Mouse (Mus musculus): ENCODE measurements around the gene Eif3k. TPM values are rescaled to one million over a fixed set of nuclear protein-coding genes. Genes with fewer than 3 reads are reported as not detected.

Gene Eif3k
- total and polyA plus RNA-seq, 3 experiments: 545 to 671 TPM; not detected in 1

DNA sequence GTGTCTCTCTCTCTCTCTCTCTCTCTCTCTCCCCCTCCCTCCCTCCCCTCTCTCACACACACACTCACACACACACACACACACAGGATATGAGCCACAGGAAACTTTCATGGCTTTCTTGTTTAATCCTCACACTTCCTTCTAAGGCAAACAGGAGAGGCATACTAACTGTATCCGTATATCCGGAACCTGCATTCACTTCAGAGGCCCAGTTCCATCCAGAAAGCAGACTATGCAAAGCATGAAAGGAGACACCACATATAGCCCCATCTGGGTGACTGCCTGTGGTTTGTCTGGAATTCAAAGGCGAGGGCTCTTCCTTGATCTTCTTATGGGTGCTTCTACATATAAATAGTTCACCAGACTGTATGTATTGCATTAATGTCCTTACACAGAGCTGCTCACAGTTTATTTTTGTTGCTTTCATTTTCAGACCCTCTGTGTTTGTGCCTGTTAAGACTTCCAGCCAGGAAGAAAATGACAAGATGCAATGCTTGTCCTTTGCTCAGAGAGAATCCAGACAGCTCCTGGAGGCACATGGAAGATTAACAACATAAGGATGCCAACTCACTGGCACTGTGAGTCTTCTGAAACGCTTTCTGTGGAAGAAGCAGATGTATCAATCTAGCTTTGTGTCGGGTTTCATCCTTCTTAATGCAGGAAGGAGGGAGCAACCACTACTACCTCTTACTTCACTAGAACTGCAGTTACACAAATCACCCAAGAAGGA, 38.0 kb downstream of the Eif3k start:
- no peaks in the 10 kb centered on the region for H3K9me3 ChIP-seq (replicated peaks; ENCODE audit: insufficient read depth, low read length)
- H3K4me3 ChIP-seq (ENCODE audit: control insufficient read depth in 1 of 2, insufficient read depth in 1 of 2, low read depth in 2 of 2, low read length in 2 of 2): no peak overlapping the region
- H3K9ac ChIP-seq (ENCODE audit: control insufficient read depth, low read depth, low read length, poor library complexity, severe bottlenecking): no peak overlapping the region
- DNase-seq (ENCODE audit: low read depth, low spot score): no peak
- TF ChIP-seq CHD2 (IDR thresholded peaks at IDR 0.05; ENCODE audit: low read length): no peak
- no peak for TF ChIP-seq POLR2AphosphoS5 (IDR thresholded peaks at IDR 0.05; ENCODE audit: borderline replicate concordance, low read depth, low read length)
- TF ChIP-seq MAFK (IDR thresholded peaks at IDR 0.05; ENCODE audit: borderline replicate concordance, low read depth, low read length): no peak
- TF ChIP-seq ZC3H11A (IDR thresholded peaks at IDR 0.05; ENCODE audit: low read depth, low read length): no peak
- no peak overlapping the region for H3K27ac ChIP-seq (ENCODE audit: control insufficient read depth, low read depth, low read length)
- H3K36me3 ChIP-seq (ENCODE audit: control insufficient read depth in 1 of 2, insufficient read depth in 2 of 2, low read length in 2 of 2): peaks cover 0 to 5% of the 10 kb centered on the region in 2 experiments; a peak in 3 of 4 replicates
- no peaks in the 10 kb centered on the region for H3K27me3 ChIP-seq (ENCODE audit: control insufficient read depth in 1 of 2, insufficient read depth in 2 of 2, low read length in 2 of 2)
- H3K79me2 ChIP-seq (ENCODE audit: control insufficient read depth, insufficient read depth, low read length, poor library complexity): peaks cover 55% of the 10 kb centered on the region
- H3K4me1 ChIP-seq (ENCODE audit: control insufficient read depth in 1 of 2, insufficient read depth in 2 of 2, low read length in 2 of 2): no peaks in the 10 kb centered on the region; a peak in 1 of 4 replicates

DNA sequence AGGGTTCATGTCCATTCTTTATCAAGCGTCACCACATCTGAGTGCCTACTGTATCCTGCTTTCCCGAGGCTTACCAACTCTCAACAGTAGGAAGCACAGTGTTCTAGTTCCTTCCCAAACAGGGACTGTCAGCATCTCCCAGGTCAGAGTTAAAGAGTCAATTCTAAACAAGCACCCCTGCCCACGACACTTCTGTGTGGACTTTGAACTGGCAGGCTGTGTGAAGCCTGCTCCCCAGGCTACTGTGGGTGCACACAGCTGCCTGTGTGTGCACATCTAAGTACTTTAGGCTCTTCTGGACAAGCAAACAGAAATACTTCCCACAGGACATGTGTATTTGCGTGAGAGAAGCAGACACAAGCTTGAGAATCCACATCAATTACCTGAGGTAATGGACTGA, 40.1 kb downstream of the Eif3k start:
- Histone ChIP-seq H3K9me3 (replicated peaks; ENCODE audit: insufficient read depth, low read length) (no peaks in the 10 kb centered on the region), H3K4me3 (ENCODE audit: control insufficient read depth in 1 of 2, insufficient read depth in 1 of 2, low read depth in 2 of 2, low read length in 2 of 2) (no peak overlapping the region), H3K79me2 (ENCODE audit: control insufficient read depth, insufficient read depth, low read length, poor library complexity) (peaks cover 49% of the 10 kb centered on the region), H3K9ac (ENCODE audit: control insufficient read depth, low read depth, low read length, poor library complexity, severe bottlenecking) (no peak overlapping the region), H3K36me3 (ENCODE audit: control insufficient read depth in 1 of 2, insufficient read depth in 2 of 2, low read length in 2 of 2) (peaks cover 0 to 3% of the 10 kb centered on the region in 2 experiments; a peak in 2 of 4 replicates), H3K4me1 (ENCODE audit: control insufficient read depth in 1 of 2, insufficient read depth in 2 of 2, low read length in 2 of 2) (no peaks in the 10 kb centered on the region; a peak in 1 of 4 replicates), H3K27me3 (ENCODE audit: control insufficient read depth in 1 of 2, insufficient read depth in 2 of 2, low read length in 2 of 2) (no peaks in the 10 kb centered on the region), H3K27ac (ENCODE audit: control insufficient read depth, low read depth, low read length) (no peak overlapping the region)
- TF ChIP-seq GABPA (IDR thresholded peaks at IDR 0.05; ENCODE audit: low read depth, low read length) (no peak), POLR2AphosphoS5 (IDR thresholded peaks at IDR 0.05; ENCODE audit: borderline replicate concordance, low read depth, low read length) (no peak), HCFC1 (IDR thresholded peaks at IDR 0.05; ENCODE audit: low read depth, low read length) (no peak), SMC3 (IDR thresholded peaks at IDR 0.05; ENCODE audit: low read depth, low read length) (no peak), ZC3H11A (IDR thresholded peaks at IDR 0.05; ENCODE audit: low read depth, low read length) (no peak), ZNF384 (IDR thresholded peaks at IDR 0.05; ENCODE audit: low read depth, low read length) (no peak), MAZ (IDR thresholded peaks at IDR 0.05; ENCODE audit: low read depth, low read length) (no peak), MYB (IDR thresholded peaks at IDR 0.05; ENCODE audit: low read depth, low read length) (no peak), MYC (IDR thresholded peaks at IDR 0.05; ENCODE audit: low read depth, low read length) (no peak), BHLHE40 (IDR thresholded peaks at IDR 0.05; ENCODE audit: borderline replicate concordance, low read depth, low read length) (no peak), TAL1 (IDR thresholded peaks at IDR 0.05; ENCODE audit: low read length) (no peak), MXI1 (IDR thresholded peaks at IDR 0.05; ENCODE audit: low read depth, low read length) (no peak), GATA1 (IDR thresholded peaks at IDR 0.05; ENCODE audit: low read depth, low read length) (no peak), JUND (IDR thresholded peaks at IDR 0.05; ENCODE audit: low read depth, low read length) (no peak), ZMIZ1 (IDR thresholded peaks at IDR 0.05; ENCODE audit: low read depth, low read length) (no peak), RAD21 (IDR thresholded peaks at IDR 0.05; ENCODE audit: low read depth, low read length) (no peak), MEF2A (IDR thresholded peaks at IDR 0.05; ENCODE audit: extremely low read depth, insufficient replicate concordance, low read depth, low read length, poor library complexity, severe bottlenecking) (no peak), CHD1 (IDR thresholded peaks at IDR 0.05; ENCODE audit: low read depth, low read length) (no peak), CTCF (IDR thresholded peaks at IDR 0.05 in 2 of 3, conservative IDR thresholded peaks at IDR 0.05 in 1 of 3; ENCODE audit: control insufficient read depth in 1 of 3, insufficient read depth in 1 of 3, low read depth in 2 of 3, low read length in 3 of 3, poor library complexity in 1 of 3, severe bottlenecking in 1 of 3) (no peak)
- DNase-seq (ENCODE audit: low read depth, low spot score): no peak

Data from MEL (cell line).